Mouse (Mus musculus) embryonic facial prominence, embryonic 10.5 days (tissue): ENCODE results near the gene Ints6. TPM values are rescaled to one million over a fixed set of nuclear protein-coding genes. Genes with fewer than 3 reads are reported as not detected.
"Not testable (repeated sequence)": the region's sequence is repeated elsewhere in the genome, so short reads cannot be mapped to it uniquely, and the experiment has no call there.

Source experiments
- DNase-seq: peaks from one replicate; pipeline ENCODE4 v3.0.0-alpha.2; 2017; ENCODE audit warnings: low spot score
- H3K27ac ChIP-seq: fragments of 300-500 bp; sonication (generic); replicated peaks from 2 replicates; pipeline ENCODE4 v1.5.1; 2016; ENCODE audit warnings: mild to moderate bottlenecking
- H3K27me3 ChIP-seq: fragments of 300-500 bp; sonication (generic); replicated peaks from 2 replicates; pipeline ENCODE4 v1.6.1; 2016; ENCODE audit warnings: low read depth, mild to moderate bottlenecking; ENCODE audit not compliant: poor library complexity, severe bottlenecking
- H3K36me3 ChIP-seq: fragments of 300-500 bp; sonication (generic); replicated peaks from 2 replicates; pipeline ENCODE4 v1.6.1; 2016; ENCODE audit warnings: mild to moderate bottlenecking, moderate library complexity
- H3K4me1 ChIP-seq: fragments of 300-500 bp; sonication (generic); 2 replicates; pipeline ENCODE4 v1.6.1; 2016
- H3K4me3 ChIP-seq: fragments of 300-500 bp; sonication (generic); 2 replicates; pipeline ENCODE4 v1.5.1; 2016; ENCODE audit warnings: mild to moderate bottlenecking, moderate library complexity
- H3K9me3 ChIP-seq: fragments of 300-500 bp; sonication (generic); 2 replicates; pipeline ENCODE4 v1.6.1; 2016; ENCODE audit warnings: mild to moderate bottlenecking
- WGBS: fragments of 180-500 bp; shearing (Covaris S2); methylation state at CpG from one replicate; pipeline ENCODE4 v1.1.7; 2016; 5-methylcytosine and 5-hydroxymethylcytosine counted together
- polyA plus RNA-seq: library from polyadenylated mRNA; unstranded; fragments of >200 nt; fragmentation: Nextera tagmentation; extraction: Ambion mirVana; gene quantifications from 2 replicates; pipeline ENCODE4 v1.2.1, GENCODE M21; 2016

The Ints6 gene
- polyA plus RNA-seq, 1 experiment from 2014 or later = 19.9 TPM

GRCm38 (mm10) chr14:62724560-62724959, 36.4 kb downstream of the Ints6 start:
- peaks cover 10% of the 10 kb centered on the region; the same call in 1 of the 2 replicates for H3K36me3 ChIP-seq
- no peak overlapping the region for H3K4me3 ChIP-seq
- no peak for DNase-seq
- H3K9me3 ChIP-seq = no peaks in the 10 kb centered on the region
- no peaks in the 10 kb centered on the region for H3K27me3 ChIP-seq
- H3K27ac ChIP-seq = no peak overlapping the region
- H3K4me1 ChIP-seq = no peaks in the 10 kb centered on the region

- WGBS = 93% methylated on average over 1 of the region's 1 CpGs
- H3K4me3 ChIP-seq = no peak overlapping the region
- H3K4me1 ChIP-seq = no peaks in the 10 kb centered on the region
- no peak overlapping the region for H3K27ac ChIP-seq
- peaks cover 11% of the 10 kb centered on the region for H3K36me3 ChIP-seq
- DNase-seq = no peak
- no peaks in the 10 kb centered on the region for H3K27me3 ChIP-seq
- no peaks in the 10 kb centered on the region for H3K9me3 ChIP-seq
Measured at GRCm38 (mm10) chr14:62721625-62722024, 39.3 kb downstream of the Ints6 start.

GRCm38 (mm10) chr14:62718161-62718560, 42.8 kb downstream of the Ints6 start:
- Histone ChIP-seq H3K4me1 (no peaks in the 10 kb centered on the region), H3K27ac (no peak overlapping the region), H3K9me3 (no peaks in the 10 kb centered on the region), H3K36me3 (peaks cover 40% of the 10 kb centered on the region), H3K27me3 (no peaks in the 10 kb centered on the region), H3K4me3 (no peak overlapping the region)
- no peak for DNase-seq
- 89% methylated on average over 2 of the region's 2 CpGs for WGBS

GRCm38 (mm10) chr14:62673646-62674045, 87.3 kb downstream of the Ints6 start:
- WGBS = 89% methylated on average over 3 of the region's 3 CpGs
- Histone ChIP-seq H3K36me3 (no peaks in the 10 kb centered on the region), H3K9me3 (no peaks in the 10 kb centered on the region), H3K4me1 (no peaks in the 10 kb centered on the region), H3K4me3 (no peak overlapping the region), H3K27me3 (no peaks in the 10 kb centered on the region), H3K27ac (no peak overlapping the region)
- no peak for DNase-seq

GRCm38 (mm10) chr14:62664976-62665673, 95.8 kb downstream of the Ints6 start:
- no peak overlapping the region for H3K27ac ChIP-seq
- no peaks in the 10 kb centered on the region for H3K36me3 ChIP-seq
- no peak for DNase-seq
- peaks cover 2% of the 10 kb centered on the region; the same call in 1 of the 2 replicates for H3K4me1 ChIP-seq
- WGBS = 46% methylated on average over 9 of the region's 9 CpGs
- H3K9me3 ChIP-seq = no peaks in the 10 kb centered on the region
- H3K4me3 ChIP-seq = no peak overlapping the region
- no peaks in the 10 kb centered on the region for H3K27me3 ChIP-seq

- Histone ChIP-seq H3K36me3 (no peaks in the 10 kb centered on the region), H3K27me3 (no peaks in the 10 kb centered on the region), H3K4me1 (peaks cover 2% of the 10 kb centered on the region; the same call in 1 of the 2 replicates), H3K27ac (no peak within 1 kb of the TSS), H3K4me3 (no peak within 1 kb of the TSS), H3K9me3 (no peaks in the 10 kb centered on the region)
- DNase-seq = no peak
- WGBS = 79% methylated on average over 8 of the region's 8 CpGs
Measured at GRCm38 (mm10) chr14:62663367-62663766, 97.6 kb downstream of the Ints6 start, which contains the start of gene Serpine3. Serpine3 (plus strand) TSS chr14:62663667.

GRCm38 (mm10) chr14:62662381-62662780, 98.6 kb downstream of the Ints6 start:
- Histone ChIP-seq H3K27ac (no peak overlapping the region), H3K4me1 (peaks cover 2% of the 10 kb centered on the region; the same call in 1 of the 2 replicates), H3K27me3 (no peaks in the 10 kb centered on the region), H3K36me3 (no peaks in the 10 kb centered on the region), H3K4me3 (no peak overlapping the region), H3K9me3 (no peaks in the 10 kb centered on the region)
- no peak for DNase-seq
- WGBS = 84% methylated on average over 6 of the region's 6 CpGs

- Histone ChIP-seq H3K4me1 (no peaks in the 10 kb centered on the region), H3K9me3 (no peaks in the 10 kb centered on the region), H3K36me3 (no peaks in the 10 kb centered on the region), H3K27ac (no peak overlapping the region), H3K4me3 (no peak overlapping the region), H3K27me3 (no peaks in the 10 kb centered on the region)
- WGBS = 76% methylated on average over 3 of the region's 3 CpGs
- no peak for DNase-seq
Measured at GRCm38 (mm10) chr14:62657469-62657868, 103.5 kb downstream of the Ints6 start.

GRCm38 (mm10) chr14:62655996-62656395, 105.0 kb downstream of the Ints6 start:
- Histone ChIP-seq H3K27me3 (no peaks in the 10 kb centered on the region), H3K9me3 (no peaks in the 10 kb centered on the region), H3K4me3 (no peak overlapping the region), H3K4me1 (no peaks in the 10 kb centered on the region), H3K36me3 (no peaks in the 10 kb centered on the region), H3K27ac (no peak overlapping the region)
- DNase-seq = no peak
- WGBS = 84% methylated on average over 7 of the region's 7 CpGs

- no peaks in the 10 kb centered on the region for H3K27me3 ChIP-seq
- no peak overlapping the region for H3K27ac ChIP-seq
- no peak overlapping the region for H3K4me3 ChIP-seq
- WGBS = 90% methylated on average over 3 of the region's 3 CpGs
- no peaks in the 10 kb centered on the region for H3K9me3 ChIP-seq
- DNase-seq = no peak
- no peaks in the 10 kb centered on the region; the same call in 1 of the 2 replicates for H3K4me1 ChIP-seq
- no peaks in the 10 kb centered on the region for H3K36me3 ChIP-seq
Measured at GRCm38 (mm10) chr14:62651771-62652170, 109.2 kb downstream of the Ints6 start.

GRCm38 (mm10) chr14:62650376-62650775, 110.6 kb downstream of the Ints6 start:
- WGBS = 73% methylated on average over 3 of the region's 3 CpGs
- no peak for DNase-seq
- no peak overlapping the region for H3K4me3 ChIP-seq
- no peaks in the 10 kb centered on the region; the same call in 1 of the 2 replicates for H3K4me1 ChIP-seq
- H3K36me3 ChIP-seq = no peaks in the 10 kb centered on the region
- no peaks in the 10 kb centered on the region for H3K27me3 ChIP-seq
- no peak overlapping the region for H3K27ac ChIP-seq
- no peaks in the 10 kb centered on the region for H3K9me3 ChIP-seq

- H3K4me3 ChIP-seq = no peak overlapping the region
- no peak overlapping the region for H3K27ac ChIP-seq
- 88% methylated on average over 6 of the region's 6 CpGs for WGBS
- H3K27me3 ChIP-seq = no peaks in the 10 kb centered on the region
- no peaks in the 10 kb centered on the region for H3K36me3 ChIP-seq
- no peaks in the 10 kb centered on the region; the same call in 1 of the 2 replicates for H3K4me1 ChIP-seq
- no peaks in the 10 kb centered on the region for H3K9me3 ChIP-seq
- no peak for DNase-seq
Measured at GRCm38 (mm10) chr14:62648405-62648804, 112.6 kb downstream of the Ints6 start.

GRCm38 (mm10) chr14:62642368-62642767, 118.6 kb downstream of the Ints6 start:
- 84% methylated on average over 6 of the region's 7 CpGs for WGBS
- H3K4me3 ChIP-seq, H3K36me3 ChIP-seq, H3K9me3 ChIP-seq, H3K27ac ChIP-seq, H3K4me1 ChIP-seq, H3K27me3 ChIP-seq, DNase-seq: not testable (repeated sequence)
